Mouse (Mus musculus) G1E (cell line): ENCODE data around the gene Arid3b.

Experiments
- CTCF ChIP-seq: IDR thresholded peaks from 2 replicates; pipeline ENCODE4 v1.5.1; 2012; ENCODE audit warnings: low read depth, low read length, inconsistent platforms, mixed read lengths
- GATA1 ChIP-seq: IDR thresholded peaks from 2 replicates; pipeline ENCODE4 v1.6.1; 2012; ENCODE audit warnings: borderline replicate concordance, low read length, inconsistent platforms, mixed read lengths
- POLR2AphosphoS5 ChIP-seq: IDR thresholded peaks from 2 replicates; pipeline ENCODE4 v1.6.1; 2012; ENCODE audit warnings: low read depth, low read length, inconsistent platforms; ENCODE audit not compliant: insufficient replicate concordance

DNA sequence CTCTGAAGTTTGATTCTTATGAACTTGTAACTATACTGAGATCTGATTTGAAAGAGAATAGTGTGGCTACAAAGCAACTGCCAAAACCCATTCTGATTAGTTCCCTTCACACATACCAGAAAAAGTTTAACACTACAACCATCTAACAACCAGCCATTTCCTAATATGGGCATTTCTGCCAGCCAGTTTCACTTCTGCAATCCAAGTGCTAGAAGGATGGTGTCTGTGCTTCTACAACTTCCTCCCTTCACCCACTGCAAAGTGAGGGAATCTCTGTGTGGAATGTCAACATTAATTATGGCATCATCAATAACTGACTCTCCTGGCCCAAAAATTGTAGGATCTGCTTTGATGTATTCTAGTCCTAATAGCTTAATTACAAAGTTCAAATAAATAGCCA is 17.7 kb upstream of the Arid3b start:
- no peak for TF ChIP-seq CTCF
- no peak for TF ChIP-seq POLR2AphosphoS5
- no peak for TF ChIP-seq GATA1
